Mouse (Mus musculus): ENCODE data around the gene Tbc1d25. TPM values are rescaled to one million over a fixed set of nuclear protein-coding genes. Genes with fewer than 3 reads are reported as not detected.
A peak's percentile ranks its signal among the peaks of the same experiment; 100 is the strongest.

Tbc1d25 gene
- total and polyA plus RNA-seq, 3 experiments: 8.0 to 23.4 TPM; not detected in 1

GRCm38 (mm10) chrX:8135886-8136285 is 40.1 kb downstream of the Tbc1d25 start:
- no peaks in the 10 kb centered on the region for H3K27me3 ChIP-seq (ENCODE audit: control insufficient read depth in 1 of 2, insufficient read depth in 2 of 2, low read length in 2 of 2)
- peak; percentile 90 for DNase-seq (ENCODE audit: low read depth, low spot score)
- TF ChIP-seq ZC3H11A (IDR thresholded peaks at IDR 0.05; ENCODE audit: low read depth, low read length): no peak
- no peak for TF ChIP-seq MAX (IDR thresholded peaks at IDR 0.05; ENCODE audit: low read length)
- no peak for TF ChIP-seq ZNF384 (IDR thresholded peaks at IDR 0.05; ENCODE audit: low read depth, low read length)
- TF ChIP-seq JUND (IDR thresholded peaks at IDR 0.05; ENCODE audit: low read depth, low read length): no peak
- TF ChIP-seq NELFE (IDR thresholded peaks at IDR 0.05; ENCODE audit: low read depth, low read length): no peak
- TF ChIP-seq MEF2A (IDR thresholded peaks at IDR 0.05; ENCODE audit: extremely low read depth, insufficient replicate concordance, low read depth, low read length, poor library complexity, severe bottlenecking): no peak
- TF ChIP-seq KAT2A (conservative IDR thresholded peaks at IDR 0.05; ENCODE audit: low read depth, low read length): no peak
- no peak for TF ChIP-seq ZMIZ1 (IDR thresholded peaks at IDR 0.05; ENCODE audit: low read depth, low read length)
- no peak for TF ChIP-seq GABPA (IDR thresholded peaks at IDR 0.05; ENCODE audit: low read depth, low read length)
- no peak for TF ChIP-seq USF1 (IDR thresholded peaks at IDR 0.05; ENCODE audit: low read depth, low read length)
- no peak for TF ChIP-seq POLR2AphosphoS5 (IDR thresholded peaks at IDR 0.05; ENCODE audit: borderline replicate concordance, low read depth, low read length)
- TF ChIP-seq MAFK (IDR thresholded peaks at IDR 0.05; ENCODE audit: borderline replicate concordance, low read depth, low read length): no peak
- no peak for TF ChIP-seq TCF12 (IDR thresholded peaks at IDR 0.05; ENCODE audit: low read depth, low read length)
- TF ChIP-seq USF2 (IDR thresholded peaks at IDR 0.05; ENCODE audit: borderline replicate concordance in 1 of 2, insufficient read depth in 1 of 2, low read depth in 1 of 2, low read length in 2 of 2): no peak
- no peak for TF ChIP-seq BHLHE40 (IDR thresholded peaks at IDR 0.05; ENCODE audit: borderline replicate concordance, low read depth, low read length)
- no peak for TF ChIP-seq NRF1 (IDR thresholded peaks at IDR 0.05; ENCODE audit: insufficient read depth, low read depth, low read length, poor library complexity, severe bottlenecking)
- no peaks in the 10 kb centered on the region for H3K9me3 ChIP-seq (replicated peaks; ENCODE audit: insufficient read depth, low read length)
- H3K27ac ChIP-seq (ENCODE audit: control insufficient read depth, low read depth, low read length): no peak overlapping the region; the same call in 1 of the 2 replicates
- H3K36me3 ChIP-seq (ENCODE audit: control insufficient read depth in 1 of 2, insufficient read depth in 2 of 2, low read length in 2 of 2): peaks cover 11 to 32% of the 10 kb centered on the region in 2 experiments
- peaks cover 6 to 9% of the 10 kb centered on the region in 2 experiments for H3K4me1 ChIP-seq (ENCODE audit: control insufficient read depth in 1 of 2, insufficient read depth in 2 of 2, low read length in 2 of 2)
- H3K9ac ChIP-seq (ENCODE audit: control insufficient read depth, low read depth, low read length, poor library complexity, severe bottlenecking): no peak overlapping the region
- no peak overlapping the region for H3K4me3 ChIP-seq (ENCODE audit: control insufficient read depth in 1 of 2, insufficient read depth in 1 of 2, low read depth in 2 of 2, low read length in 2 of 2)
- H3K79me2 ChIP-seq (ENCODE audit: control insufficient read depth, insufficient read depth, low read length, poor library complexity): peaks cover 3% of the 10 kb centered on the region; the same call in 1 of the 2 replicates

DNA sequence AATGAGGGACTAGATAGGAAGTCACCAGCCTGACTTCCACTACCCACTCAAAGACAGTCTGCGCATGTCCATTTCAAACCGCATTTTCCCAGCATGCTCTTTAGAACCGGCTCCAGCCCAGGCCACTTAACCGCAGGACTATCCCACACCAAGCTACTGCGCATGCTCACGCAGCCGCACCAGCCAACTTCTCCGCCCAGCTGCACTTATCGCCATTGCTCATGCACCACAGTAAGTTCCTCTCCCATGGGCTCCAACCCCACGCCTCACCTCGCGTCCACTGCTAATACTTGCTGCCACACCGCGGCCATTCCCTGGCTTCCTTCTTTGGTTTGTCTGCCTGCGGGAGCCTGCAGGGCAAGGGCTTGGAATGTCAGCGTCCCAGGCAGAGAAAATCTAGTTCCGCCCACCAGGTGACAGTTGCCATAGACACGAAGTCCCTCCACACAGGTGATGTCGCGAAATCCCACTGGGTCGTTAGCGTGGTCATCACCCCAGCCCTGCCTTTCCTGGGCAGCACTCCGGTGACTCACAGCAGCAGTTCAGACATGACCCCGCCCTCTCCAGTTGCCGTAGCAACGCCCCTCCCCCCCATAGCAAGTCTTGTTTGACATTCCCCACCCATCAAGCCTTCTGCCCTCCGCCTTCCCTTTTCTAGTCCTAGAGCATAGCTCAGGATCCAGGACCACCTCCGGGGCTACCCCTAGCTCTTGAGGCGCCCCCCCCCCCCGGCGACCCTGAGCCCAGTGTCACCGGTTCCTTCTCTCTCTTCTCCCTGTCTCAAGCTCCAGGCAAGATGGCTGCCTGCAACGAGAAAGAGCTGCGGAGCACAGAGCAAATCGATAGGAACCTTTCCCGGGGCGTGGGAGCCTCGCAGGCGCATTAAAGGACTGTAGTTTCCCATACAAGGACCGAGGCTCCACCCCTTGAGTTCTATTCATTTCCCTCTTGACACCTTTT is 43.7 kb downstream of the Tbc1d25 start, which contains the start of gene Wdr13:
Wdr13 (minus strand) TSS at position 876 of the 960 bp plus-strand sequence.
- peak within 1 kb of the TSS; percentile 60 to 70 for H3K4me3 ChIP-seq (ENCODE audit: control insufficient read depth in 1 of 2, insufficient read depth in 1 of 2, low read depth in 2 of 2, low read length in 2 of 2)
- TF ChIP-seq JUND (IDR thresholded peaks at IDR 0.05; ENCODE audit: low read depth, low read length): no peak
- peak in 1 of 2 experiments; percentile 94; a peak in 2 of 4 replicates for TF ChIP-seq POLR2A (IDR thresholded peaks at IDR 0.05; ENCODE audit: control insufficient read depth in 1 of 2, insufficient read depth in 1 of 2, low read depth in 1 of 2, low read length in 2 of 2, poor library complexity in 1 of 2)
- 0 out of 2 replicates have a peak, but pooled peaks have one; percentile 24 for TF ChIP-seq POLR2AphosphoS5 (IDR thresholded peaks at IDR 0.05; ENCODE audit: borderline replicate concordance, low read depth, low read length)
- peak; percentile 85 for TF ChIP-seq TBP (IDR thresholded peaks at IDR 0.05; ENCODE audit: low read depth, low read length)
- peak; percentile 53 for TF ChIP-seq TAL1 (IDR thresholded peaks at IDR 0.05; ENCODE audit: low read length)
- H3K27me3 ChIP-seq (ENCODE audit: control insufficient read depth in 1 of 2, insufficient read depth in 2 of 2, low read length in 2 of 2): no peaks in the 10 kb centered on the region
- H3K9me3 ChIP-seq (replicated peaks; ENCODE audit: insufficient read depth, low read length): no peaks in the 10 kb centered on the region
- peaks cover 6 to 9% of the 10 kb centered on the region in 2 experiments for H3K4me1 ChIP-seq (ENCODE audit: control insufficient read depth in 1 of 2, insufficient read depth in 2 of 2, low read length in 2 of 2)
- peaks cover 0 to 14% of the 10 kb centered on the region in 2 experiments; a peak in 3 of 4 replicates for H3K36me3 ChIP-seq (ENCODE audit: control insufficient read depth in 1 of 2, insufficient read depth in 2 of 2, low read length in 2 of 2)
- peak; percentile 99 for DNase-seq (ENCODE audit: low read depth, low spot score)
- H3K79me2 ChIP-seq (ENCODE audit: control insufficient read depth, insufficient read depth, low read length, poor library complexity): peaks cover 3% of the 10 kb centered on the region; the same call in 1 of the 2 replicates
- peak within 1 kb of the TSS; percentile 82 for H3K9ac ChIP-seq (ENCODE audit: control insufficient read depth, low read depth, low read length, poor library complexity, severe bottlenecking)
- H3K27ac ChIP-seq (ENCODE audit: control insufficient read depth, low read depth, low read length): peak within 1 kb of the TSS; percentile 97

Data from MEL (cell line).